Mouse (Mus musculus) liver, postnatal 0 days (tissue): ENCODE measurements around the gene Cmtm2a. TPM values are rescaled to one million over a fixed set of nuclear protein-coding genes. Genes with fewer than 3 reads are reported as not detected.
"Not testable (repeated sequence)": the region's sequence is repeated elsewhere in the genome, so short reads cannot be mapped to it uniquely, and the experiment has no call there.

ENCODE experiments used
- ATAC-seq: fragments of 200-750 bp; cut with Nextera tagmentation; 2 replicates; pipeline ENCODE4 v1.8.0; 2017; ENCODE audit warnings: mild to moderate bottlenecking, moderate library complexity
- DNase-seq: peaks from one replicate; pipeline ENCODE4 v3.0.0-alpha.2; 2016
- H3K27ac ChIP-seq: fragments of 300-500 bp; sonication (generic); 2 replicates; pipeline ENCODE4 v1.5.1; 2014; ENCODE audit warnings: antibody characterized with exemption, moderate library complexity, mild to moderate bottlenecking, low read depth
- H3K27me3 ChIP-seq: fragments of 300-500 bp; sonication (generic); 2 replicates; pipeline ENCODE4 v1.6.1; 2014; ENCODE audit warnings: low read length, control low read depth, mixed read lengths; ENCODE audit not compliant: insufficient read depth
- H3K36me3 ChIP-seq: fragments of 300-500 bp; sonication (generic); replicated peaks from 2 replicates; pipeline ENCODE4 v1.6.1; 2014; ENCODE audit warnings: mild to moderate bottlenecking, control low read depth, low read length, moderate library complexity, mixed read lengths; ENCODE audit not compliant: insufficient read depth
- H3K4me1 ChIP-seq: fragments of 300-500 bp; sonication (generic); 2 replicates; pipeline ENCODE4 v1.6.1; 2014; ENCODE audit warnings: antibody characterized with exemption, mild to moderate bottlenecking, control low read depth; ENCODE audit not compliant: insufficient read depth
- H3K4me2 ChIP-seq: fragments of 300-500 bp; sonication (generic); 2 replicates; pipeline ENCODE4 v1.6.1; 2014; ENCODE audit warnings: low read depth, mild to moderate bottlenecking, low read length, moderate library complexity, mixed read lengths
- H3K4me3 ChIP-seq: fragments of 300-500 bp; sonication (generic); 2 replicates; pipeline ENCODE4 v1.5.1; 2014; ENCODE audit warnings: low read depth, low read length
- H3K9ac ChIP-seq: fragments of 300-500 bp; sonication (generic); replicated peaks from 2 replicates; pipeline ENCODE4 v1.6.1; 2014; ENCODE audit warnings: mild to moderate bottlenecking, moderate library complexity
- H3K9me3 ChIP-seq: fragments of 300-500 bp; sonication (generic); 2 replicates; pipeline ENCODE4 v1.6.1; 2016; ENCODE audit warnings: mild to moderate bottlenecking, control low read depth, low read length, mixed read lengths
- CTCF ChIP-seq: sonication (generic); IDR thresholded peaks from 2 replicates; pipeline ENCODE4 v1.5.1; 2016; ENCODE audit warnings: antibody characterized with exemption, low read depth
- EP300 ChIP-seq: IDR thresholded peaks from 2 replicates; pipeline ENCODE4 v1.6.1; 2016; ENCODE audit warnings: antibody characterized with exemption, low read depth, mild to moderate bottlenecking
- WGBS: fragments of 180-500 bp; shearing (Covaris S2); extraction: QIAGEN DNeasy Blood & Tissue Kit; methylation state at CpG from one replicate; pipeline ENCODE4 v1.1.7; 2014; ENCODE audit not compliant: insufficient replicate concordance; 5-methylcytosine and 5-hydroxymethylcytosine counted together
- polyA plus RNA-seq: library from polyadenylated mRNA; unstranded; fragments of >200 nt; fragmentation: Nextera tagmentation; extraction: Ambion mirVana; gene quantifications from 2 replicates; pipeline ENCODE4 v1.2.1, GENCODE M21; 2015

Cmtm2a gene
- polyA plus RNA-seq: not detected in 2 replicates

DNA sequence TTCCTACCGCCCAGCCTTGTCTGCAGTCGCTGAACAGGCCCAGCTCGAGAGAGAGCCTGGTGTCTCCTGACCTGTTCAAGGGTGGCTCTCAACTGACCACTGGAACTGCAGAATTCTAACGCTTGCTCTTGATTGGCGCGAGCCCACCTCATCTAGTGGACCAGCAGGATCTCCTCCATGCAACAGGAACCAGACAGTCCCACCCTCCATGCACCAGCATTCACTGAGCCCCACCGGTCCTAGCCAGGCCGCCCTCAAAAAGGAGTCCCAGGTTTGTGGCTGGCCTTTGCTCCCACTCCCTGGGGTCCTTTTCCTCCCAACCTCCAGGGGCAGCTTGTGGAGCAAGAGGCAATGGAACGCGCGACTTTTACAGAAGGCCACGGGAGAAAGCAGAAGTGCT lies at the start of gene Cmtm2a:
Cmtm2a (minus strand) TSS at position 101 of the 400 bp plus-strand sequence.
- ATAC-seq, H3K4me2 ChIP-seq, H3K9ac ChIP-seq, H3K4me3 ChIP-seq, H3K27ac ChIP-seq, DNase-seq, H3K36me3 ChIP-seq, H3K27me3 ChIP-seq, H3K4me1 ChIP-seq, H3K9me3 ChIP-seq: not testable (repeated sequence)
- WGBS: 73% methylated on average over 12 of the region's 12 CpGs

- DNase-seq: no peak
- Histone ChIP-seq H3K27ac (no peak overlapping the region), H3K9me3 (no peaks in the 10 kb centered on the region), H3K4me1 (peaks cover 5% of the 10 kb centered on the region), H3K4me2 (no peak overlapping the region), H3K36me3 (0 out of 2 replicates have a peak, but pooled peaks cover 4% of the 10 kb centered on the region), H3K9ac (no peak overlapping the region), H3K27me3 (no peaks in the 10 kb centered on the region), H3K4me3 (no peak overlapping the region)
- no peak for ATAC-seq
- no peak for TF ChIP-seq CTCF
- TF ChIP-seq EP300: no peak
- WGBS: 58% methylated on average over 5 of the region's 5 CpGs
Measured at GRCm38 (mm10) chr8:104342426-104342825, 49.4 kb upstream of the Cmtm2a start.

DNA sequence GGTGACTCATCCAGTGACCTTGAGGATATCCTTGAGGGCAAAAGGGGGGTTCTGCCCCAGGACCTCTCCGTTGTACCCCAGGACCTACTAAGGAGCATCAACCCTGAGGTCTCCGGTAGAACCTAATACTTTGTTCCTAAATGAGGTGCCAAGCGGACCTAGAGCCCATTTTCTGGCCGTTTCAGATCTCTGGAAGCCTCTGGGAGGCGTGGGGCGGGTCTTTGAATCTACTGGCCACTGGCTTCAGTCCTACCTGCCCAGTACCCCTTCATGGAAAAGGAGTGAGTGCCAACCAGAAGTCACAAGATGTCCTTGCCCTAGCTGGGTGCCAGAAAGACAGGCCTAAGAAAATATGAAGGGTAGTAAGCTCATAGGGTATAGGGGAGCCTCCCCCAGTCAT lies 48.7 kb upstream of the Cmtm2a start:
- no peak for ATAC-seq
- no peak for DNase-seq
- Histone ChIP-seq H3K9ac (no peak overlapping the region), H3K27me3 (no peaks in the 10 kb centered on the region), H3K4me3 (peak overlapping the region; percentile 51; the same call in 1 of the 2 replicates), H3K4me2 (peak overlapping the region; percentile 78), H3K9me3 (no peaks in the 10 kb centered on the region), H3K36me3 (no peaks in the 10 kb centered on the region), H3K4me1 (peaks cover 5% of the 10 kb centered on the region), H3K27ac (peak overlapping the region; percentile 34; the same call in 1 of the 2 replicates)
- TF ChIP-seq EP300 (no peak), CTCF (no peak)
- WGBS: 62% methylated on average over 6 of the region's 6 CpGs

- Histone ChIP-seq H3K36me3 (no peaks in the 10 kb centered on the region), H3K4me2 (peak overlapping the region; percentile 78), H3K4me1 (peaks cover 5% of the 10 kb centered on the region), H3K27ac (peak overlapping the region; percentile 85), H3K4me3 (peak overlapping the region; percentile 51), H3K9ac (peak overlapping the region; percentile 69), H3K9me3 (no peaks in the 10 kb centered on the region), H3K27me3 (no peaks in the 10 kb centered on the region)
- TF ChIP-seq EP300 (no peak), CTCF (no peak)
- WGBS: 2% methylated on average over 20 of the region's 24 CpGs
- DNase-seq: peak; percentile 70
- peak; percentile 46 for ATAC-seq
Measured at GRCm38 (mm10) chr8:104341106-104341561, 48.2 kb upstream of the Cmtm2a start.

GRCm38 (mm10) chr8:104340233-104341105 lies 47.5 kb upstream of the Cmtm2a start:
- H3K36me3 ChIP-seq: no peaks in the 10 kb centered on the region
- DNase-seq: peak; percentile 81
- peak overlapping the region; percentile 69 for H3K9ac ChIP-seq
- under 1% methylated on average over 50 of the region's 54 CpGs for WGBS
- peak overlapping the region; percentile 85 for H3K27ac ChIP-seq
- H3K4me2 ChIP-seq: peak overlapping the region; percentile 78
- peaks cover 5% of the 10 kb centered on the region for H3K4me1 ChIP-seq
- H3K9me3 ChIP-seq: no peaks in the 10 kb centered on the region
- H3K27me3 ChIP-seq: no peaks in the 10 kb centered on the region
- H3K4me3 ChIP-seq: peak overlapping the region; percentile 51
- ATAC-seq: peak; percentile 68
- TF ChIP-seq CTCF (peak; percentile 71), EP300 (no peak)

GRCm38 (mm10) chr8:104339983-104340232 lies 46.9 kb upstream of the Cmtm2a start:
- ATAC-seq (no peak), DNase-seq (no peak)
- 6% methylated on average over 6 of the region's 6 CpGs for WGBS
- H3K4me1 ChIP-seq: peaks cover 5% of the 10 kb centered on the region
- no peak for TF ChIP-seq CTCF
- no peak for TF ChIP-seq EP300
- peak overlapping the region; percentile 78 for H3K4me2 ChIP-seq
- no peaks in the 10 kb centered on the region for H3K36me3 ChIP-seq
- peak overlapping the region; percentile 51 for H3K4me3 ChIP-seq
- no peaks in the 10 kb centered on the region for H3K9me3 ChIP-seq
- peak overlapping the region; percentile 85 for H3K27ac ChIP-seq
- H3K27me3 ChIP-seq: no peaks in the 10 kb centered on the region
- H3K9ac ChIP-seq: peak overlapping the region; percentile 69
